Mouse (Mus musculus): ENCODE data around the gene Rasa1. TPM values are rescaled to one million over a fixed set of nuclear protein-coding genes. Genes with fewer than 3 reads are reported as not detected.

The Rasa1 gene
- total and polyA plus RNA-seq, 3 experiments: 14.3 to 35.1 (median 34.5) TPM

Other genes starting within 250 kb of the Rasa1 start
- 38.1 and 39.3 TPM in 2 replicates for gene Ccnh, start 99.7 kb downstream of the Rasa1 start, total RNA-seq (2012; rRNA removed)
- 85.4 and 99.9 TPM in 2 replicates for gene Ccnh, start 99.7 kb downstream of the Rasa1 start, total RNA-seq (2014; rRNA removed)
- 106 and 109 TPM in 2 replicates for gene Ccnh, start 99.7 kb downstream of the Rasa1 start, polyA plus RNA-seq (2012; ENCODE audit: insufficient read length, low read depth)